Mouse (Mus musculus) neural tube, embryonic 13.5 days (tissue): ENCODE results near the gene Car6. TPM values are rescaled to one million over a fixed set of nuclear protein-coding genes. Genes with fewer than 3 reads are reported as not detected.

Experiments used
- ATAC-seq: fragments of 200-750 bp; cut with Nextera tagmentation; 2 replicates; pipeline ENCODE4 v1.8.0; 2017; ENCODE audit warnings: low read depth, mild to moderate bottlenecking, moderate TSS enrichment, moderate library complexity
- H3K27ac ChIP-seq: fragments of 300-500 bp; sonication (generic); replicated peaks from 2 replicates; pipeline ENCODE4 v1.5.1; 2015; ENCODE audit warnings: moderate library complexity, mild to moderate bottlenecking, inconsistent platforms
- H3K27me3 ChIP-seq: fragments of 300-500 bp; sonication (generic); 2 replicates; pipeline ENCODE4 v1.6.1; 2015; ENCODE audit warnings: mild to moderate bottlenecking, inconsistent platforms
- H3K36me3 ChIP-seq: fragments of 300-500 bp; sonication (generic); 2 replicates; pipeline ENCODE4 v1.6.1; 2015; ENCODE audit warnings: mild to moderate bottlenecking, inconsistent platforms
- H3K4me1 ChIP-seq: fragments of 300-500 bp; sonication (generic); replicated peaks from 2 replicates; pipeline ENCODE4 v1.6.1; 2015; ENCODE audit warnings: inconsistent platforms
- H3K4me2 ChIP-seq: fragments of 300-500 bp; sonication (generic); 2 replicates; pipeline ENCODE4 v1.6.1; 2015; ENCODE audit warnings: inconsistent platforms, mild to moderate bottlenecking, moderate library complexity
- H3K4me3 ChIP-seq: fragments of 300-500 bp; sonication (generic); 2 replicates; pipeline ENCODE4 v1.5.1; 2015; ENCODE audit warnings: mild to moderate bottlenecking, inconsistent platforms
- H3K9ac ChIP-seq: fragments of 300-500 bp; sonication (generic); 2 replicates; pipeline ENCODE4 v1.6.1; 2015; ENCODE audit warnings: moderate library complexity, mild to moderate bottlenecking, inconsistent platforms
- H3K9me3 ChIP-seq: fragments of 300-500 bp; sonication (generic); 2 replicates; pipeline ENCODE4 v1.6.1; 2016; ENCODE audit warnings: inconsistent platforms
- WGBS: fragments of 180-500 bp; shearing (Covaris S2); methylation state at CpG from one replicate; pipeline ENCODE4 v1.1.7; 2015; 5-methylcytosine and 5-hydroxymethylcytosine counted together
- polyA plus RNA-seq: library from polyadenylated mRNA; unstranded; fragments of >200 nt; fragmentation: Nextera tagmentation; extraction: Ambion mirVana; gene quantifications from 2 replicates; pipeline ENCODE4 v1.2.1, GENCODE M21; 2015

The Car6 gene
- polyA plus RNA-seq, 1 experiment from 2014 or later = not detected

DNA sequence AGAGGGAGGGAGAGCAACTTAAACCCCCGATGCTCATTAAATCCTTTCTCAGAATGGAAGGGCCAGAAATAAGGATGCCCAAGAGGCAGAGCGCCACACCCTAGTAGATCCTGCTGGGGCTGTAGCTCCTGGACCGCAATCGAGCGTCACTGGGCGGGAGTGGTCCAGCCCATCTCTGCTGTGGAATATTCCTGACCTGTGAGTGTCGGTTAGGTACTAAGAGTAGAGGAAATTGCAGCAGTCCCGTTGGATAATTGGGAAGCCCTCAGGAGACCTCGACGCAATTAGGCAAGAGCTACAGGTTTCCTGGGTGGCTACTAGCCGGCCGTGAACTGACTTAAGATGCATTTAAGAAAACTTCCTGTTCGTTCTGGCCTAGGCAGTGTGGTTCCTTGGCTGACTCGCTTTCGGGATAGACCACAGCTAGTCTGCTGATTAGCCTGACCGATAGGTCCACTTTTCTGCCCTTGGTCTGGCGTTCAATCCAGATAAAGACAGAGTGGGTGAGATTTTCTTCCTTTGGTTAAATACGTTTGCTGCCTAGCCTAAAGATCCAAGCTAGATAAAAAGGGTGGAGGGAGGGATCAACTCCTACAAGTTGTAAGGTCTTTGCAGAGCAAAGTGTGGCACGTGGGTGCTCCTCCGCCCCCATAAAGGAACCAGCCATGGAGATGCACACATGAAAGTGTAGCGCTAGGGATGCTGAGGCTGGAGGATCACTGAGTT lies 36.7 kb upstream of the Car6 start:
- peak overlapping the region; percentile 85 for H3K4me3 ChIP-seq
- peak; percentile 33 for ATAC-seq
- H3K27ac ChIP-seq = peak overlapping the region; percentile 100
- H3K36me3 ChIP-seq = peaks cover 25% of the 10 kb centered on the region
- 0% methylated on average over 21 of the region's 21 CpGs for WGBS
- peak overlapping the region; percentile 67 for H3K4me2 ChIP-seq
- H3K9ac ChIP-seq = peak overlapping the region; percentile 97
- no peaks in the 10 kb centered on the region for H3K9me3 ChIP-seq
- H3K4me1 ChIP-seq = peaks cover 63% of the 10 kb centered on the region
- H3K27me3 ChIP-seq = no peaks in the 10 kb centered on the region

DNA sequence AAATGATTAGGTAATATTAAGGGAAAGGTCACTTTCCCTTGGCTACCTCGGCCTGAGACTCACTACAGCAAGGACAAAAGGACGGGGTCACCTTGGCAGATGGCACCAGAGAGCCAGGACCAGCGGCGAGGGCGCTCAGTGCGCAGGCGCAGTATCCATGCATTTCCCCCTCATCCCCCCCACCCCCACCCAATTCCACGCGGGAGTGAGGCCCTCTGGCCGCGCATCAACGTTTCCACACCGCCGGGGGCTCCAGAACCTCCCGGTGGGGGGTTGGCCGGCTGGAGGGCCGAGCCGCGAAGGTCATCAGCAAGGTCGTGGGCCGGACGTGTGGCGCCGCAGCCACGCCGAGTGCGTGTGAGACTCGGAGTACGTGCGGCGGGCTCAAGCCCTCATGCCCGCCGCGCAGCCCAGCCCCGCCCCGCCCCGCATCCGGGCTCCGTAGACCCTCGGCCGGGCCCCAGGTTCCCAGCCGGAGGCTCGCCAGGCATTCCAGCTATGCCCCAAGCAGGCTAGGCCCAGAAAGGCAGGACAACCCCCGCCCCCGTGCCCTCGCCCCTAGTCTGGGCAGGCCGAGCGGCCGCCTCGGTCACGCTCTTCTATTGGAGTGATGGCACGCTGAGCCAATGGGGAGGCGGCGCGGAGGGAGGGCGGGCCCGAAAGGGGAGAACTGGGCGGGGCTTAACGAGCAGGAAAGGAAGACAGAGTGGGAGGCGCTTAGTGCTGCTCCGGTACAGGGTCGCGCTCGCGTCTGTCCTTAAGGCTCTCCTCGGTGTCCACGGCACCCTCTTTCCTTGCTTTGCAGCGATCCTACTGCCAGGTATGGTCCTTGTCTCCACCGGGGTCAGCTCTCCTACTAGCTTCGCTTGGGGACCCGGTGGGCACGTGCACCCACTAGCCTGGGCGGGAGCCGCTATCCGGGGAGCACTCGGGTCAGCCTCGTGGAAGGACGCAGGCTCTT lies 35.7 kb upstream of the Car6 start, which contains the start of gene Eno1:
Gene Eno1 (plus strand): TSS at position 201 of the 961 bp plus-strand sequence.
- Histone ChIP-seq H3K9ac (peak within 1 kb of the TSS; percentile 97), H3K27me3 (no peaks in the 10 kb centered on the region), H3K4me1 (peaks cover 57% of the 10 kb centered on the region), H3K27ac (peak within 1 kb of the TSS; percentile 100), H3K36me3 (peaks cover 15% of the 10 kb centered on the region), H3K4me3 (peak within 1 kb of the TSS; percentile 85), H3K4me2 (peak within 1 kb of the TSS; percentile 67), H3K9me3 (no peaks in the 10 kb centered on the region)
- peak; percentile 97 for ATAC-seq
- under 1% methylated on average over 71 of the region's 78 CpGs for WGBS

DNA sequence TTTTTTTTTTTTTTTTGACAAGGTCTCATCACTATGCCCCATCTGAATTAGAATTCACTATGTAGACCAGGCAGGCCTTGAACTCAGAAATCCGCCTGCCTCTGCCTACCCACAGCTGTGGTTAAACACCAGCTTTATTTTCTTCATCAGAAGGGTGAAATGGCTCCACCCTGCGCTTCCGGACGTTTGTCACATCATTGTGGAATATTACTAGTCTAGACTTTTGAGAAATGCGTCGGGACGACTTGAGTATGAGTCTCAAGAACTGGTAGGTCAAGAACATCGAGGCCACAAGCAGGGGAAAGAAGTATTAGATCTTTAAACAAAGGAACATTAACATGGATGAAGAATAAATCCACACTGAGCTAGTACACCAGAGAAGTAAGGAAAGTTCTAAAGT lies 34.9 kb upstream of the Car6 start:
- H3K27ac ChIP-seq = peak overlapping the region; percentile 100
- peak overlapping the region; percentile 85 for H3K4me3 ChIP-seq
- no peak for ATAC-seq
- peaks cover 57% of the 10 kb centered on the region for H3K4me1 ChIP-seq
- H3K36me3 ChIP-seq = peaks cover 7% of the 10 kb centered on the region
- H3K9me3 ChIP-seq = no peaks in the 10 kb centered on the region
- H3K4me2 ChIP-seq = peak overlapping the region; percentile 67
- H3K9ac ChIP-seq = peak overlapping the region; percentile 97
- H3K27me3 ChIP-seq = 0 out of 2 replicates have a peak, but pooled peaks cover 4% of the 10 kb centered on the region
- 76% methylated on average over 8 of the region's 8 CpGs for WGBS

GRCm38 (mm10) chr4:150235585-150235984 lies 34.5 kb upstream of the Car6 start:
- no peak for ATAC-seq
- peaks cover 5% of the 10 kb centered on the region; the same call in 1 of the 2 replicates for H3K36me3 ChIP-seq
- H3K9me3 ChIP-seq = no peaks in the 10 kb centered on the region
- WGBS = 55% methylated on average over 4 of the region's 4 CpGs
- H3K4me2 ChIP-seq = no peak overlapping the region
- no peak overlapping the region for H3K4me3 ChIP-seq
- H3K27me3 ChIP-seq = 0 out of 2 replicates have a peak, but pooled peaks cover 4% of the 10 kb centered on the region
- H3K9ac ChIP-seq = no peak overlapping the region
- no peak overlapping the region for H3K27ac ChIP-seq
- peaks cover 58% of the 10 kb centered on the region for H3K4me1 ChIP-seq

DNA sequence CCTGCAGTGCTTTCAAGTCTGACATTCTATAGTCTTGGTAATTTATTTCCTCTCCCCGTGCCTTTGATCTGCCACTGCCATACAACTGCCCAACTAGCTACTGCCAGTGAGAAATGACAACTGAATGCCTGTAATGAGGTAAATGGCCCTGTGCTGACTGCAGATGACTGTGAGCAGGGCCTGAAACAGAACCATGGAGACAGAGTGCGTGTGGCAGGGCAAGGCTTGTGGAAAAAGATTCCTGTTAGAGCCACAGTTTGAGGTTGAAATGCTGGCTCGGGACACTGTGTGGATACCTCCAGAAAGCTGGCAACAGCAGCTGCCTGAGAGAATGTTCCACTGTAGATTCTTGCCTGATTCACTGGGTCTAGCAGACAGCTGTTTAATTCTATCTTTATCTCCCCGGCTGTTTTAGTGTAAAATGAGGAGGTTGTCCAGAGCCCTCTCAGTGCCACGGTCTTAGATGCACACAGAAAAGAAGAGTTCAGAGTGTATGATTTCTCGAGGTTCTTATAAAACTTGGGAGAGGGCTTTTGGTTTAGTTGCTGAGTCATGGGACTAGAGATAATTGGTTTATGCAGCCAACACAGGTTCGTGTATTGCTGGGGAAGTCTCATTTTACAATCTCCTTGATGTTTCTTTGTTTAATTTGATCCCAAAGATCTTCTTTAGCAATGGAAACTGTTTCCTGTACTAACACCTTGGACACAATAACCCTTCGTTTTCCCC lies 33.6 kb upstream of the Car6 start:
- H3K4me2 ChIP-seq = no peak overlapping the region
- no peak overlapping the region for H3K4me3 ChIP-seq
- no peaks in the 10 kb centered on the region for H3K9me3 ChIP-seq
- 13% methylated on average over 8 of the region's 8 CpGs for WGBS
- 0 out of 2 replicates have a peak, but pooled peaks cover 2% of the 10 kb centered on the region for H3K36me3 ChIP-seq
- ATAC-seq = no peak
- no peak overlapping the region for H3K9ac ChIP-seq
- peaks cover 58% of the 10 kb centered on the region for H3K4me1 ChIP-seq
- 0 out of 2 replicates have a peak, but pooled peaks cover 4% of the 10 kb centered on the region for H3K27me3 ChIP-seq
- H3K27ac ChIP-seq = peak overlapping the region; percentile 77

DNA sequence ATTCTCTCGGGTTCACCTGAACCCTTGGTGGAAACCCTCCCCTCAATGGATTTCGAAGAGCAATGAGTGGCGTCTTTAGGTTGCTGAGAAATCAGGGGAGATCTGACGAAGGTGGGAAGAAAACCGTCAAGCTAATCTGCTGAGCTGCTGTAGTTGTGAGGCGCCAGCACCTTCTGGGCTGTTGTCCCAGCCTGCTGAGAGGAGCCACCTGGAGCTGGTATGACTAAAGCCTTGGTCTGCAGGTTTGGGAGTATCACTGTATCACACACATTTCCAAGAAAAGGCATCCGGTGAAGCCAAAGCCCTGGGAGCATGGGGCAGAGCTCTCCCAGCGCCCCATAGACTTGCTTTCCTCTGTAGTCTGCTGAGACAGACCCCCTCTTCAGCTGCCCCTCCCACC lies 30.7 kb upstream of the Car6 start:
- 60% methylated on average over 8 of the region's 8 CpGs for WGBS
- Histone ChIP-seq H3K4me3 (no peak overlapping the region), H3K9ac (no peak overlapping the region), H3K4me1 (peaks cover 57% of the 10 kb centered on the region), H3K36me3 (no peaks in the 10 kb centered on the region), H3K27ac (no peak overlapping the region), H3K9me3 (no peaks in the 10 kb centered on the region), H3K4me2 (no peak overlapping the region), H3K27me3 (0 out of 2 replicates have a peak, but pooled peaks cover 4% of the 10 kb centered on the region)
- ATAC-seq = no peak

GRCm38 (mm10) chr4:150230460-150231407 lies 29.6 kb upstream of the Car6 start:
- no peaks in the 10 kb centered on the region for H3K36me3 ChIP-seq
- H3K9me3 ChIP-seq = no peaks in the 10 kb centered on the region
- H3K4me2 ChIP-seq = no peak overlapping the region
- H3K4me1 ChIP-seq = peaks cover 55% of the 10 kb centered on the region
- ATAC-seq = no peak
- H3K27me3 ChIP-seq = 0 out of 2 replicates have a peak, but pooled peaks cover 4% of the 10 kb centered on the region
- H3K27ac ChIP-seq = peak overlapping the region; percentile 68
- 7% methylated on average over 21 of the region's 21 CpGs for WGBS
- H3K9ac ChIP-seq = peak overlapping the region; percentile 32
- no peak overlapping the region for H3K4me3 ChIP-seq

GRCm38 (mm10) chr4:150229747-150230390 lies 28.7 kb upstream of the Car6 start:
- Histone ChIP-seq H3K9ac (no peak overlapping the region), H3K4me2 (no peak overlapping the region), H3K36me3 (no peaks in the 10 kb centered on the region), H3K27me3 (0 out of 2 replicates have a peak, but pooled peaks cover 4% of the 10 kb centered on the region), H3K9me3 (no peaks in the 10 kb centered on the region), H3K4me3 (no peak overlapping the region), H3K27ac (no peak overlapping the region), H3K4me1 (peaks cover 57% of the 10 kb centered on the region)
- no peak for ATAC-seq
- 39% methylated on average over 7 of the region's 15 CpGs for WGBS

DNA sequence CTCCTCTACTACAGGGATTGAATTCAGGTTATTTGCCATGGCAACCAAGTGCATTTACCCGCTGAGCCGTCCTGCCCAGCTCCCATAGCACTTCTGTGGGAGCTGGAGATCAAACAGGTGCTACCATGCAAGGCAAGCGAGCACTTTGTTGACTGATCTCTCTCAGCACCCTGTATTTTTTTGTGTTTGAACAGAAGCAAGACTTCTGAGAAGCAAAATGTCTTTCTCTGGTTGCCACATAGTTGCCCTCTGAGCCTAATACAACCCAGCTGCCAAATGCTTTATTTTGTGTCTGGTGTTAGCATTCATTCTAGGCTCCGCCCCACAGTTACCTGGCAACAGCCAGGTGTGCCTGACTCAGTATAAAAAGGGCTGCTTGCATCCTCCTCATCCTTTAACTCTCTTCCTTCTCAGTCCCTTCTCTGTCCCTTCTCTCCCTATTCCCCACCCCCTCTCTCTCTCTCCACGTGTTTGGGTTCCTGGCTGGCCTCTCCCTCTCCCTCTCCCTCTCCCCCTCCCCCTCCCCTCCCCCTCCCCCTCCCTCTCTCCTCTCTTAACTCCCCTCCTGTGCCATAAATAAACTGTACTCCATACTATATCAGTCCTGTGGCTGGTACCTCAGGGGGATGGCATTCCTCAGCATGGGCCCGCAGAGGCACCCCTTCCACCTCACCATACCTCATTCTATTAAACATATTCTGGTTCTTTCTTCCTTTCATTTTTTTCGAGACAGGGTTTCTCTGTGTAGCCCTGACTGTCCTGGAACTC lies 27.6 kb upstream of the Car6 start:
- Histone ChIP-seq H3K9ac (no peak overlapping the region), H3K9me3 (no peaks in the 10 kb centered on the region), H3K4me1 (peaks cover 50% of the 10 kb centered on the region), H3K36me3 (no peaks in the 10 kb centered on the region), H3K27ac (0 out of 2 replicates have a peak overlapping the region, but pooled peaks have one; percentile 23), H3K27me3 (0 out of 2 replicates have a peak, but pooled peaks cover 4% of the 10 kb centered on the region), H3K4me3 (no peak overlapping the region), H3K4me2 (no peak overlapping the region)
- 45% methylated on average over 7 of the region's 7 CpGs for WGBS
- no peak for ATAC-seq
